22 mouse cellular contexts compared by ENCODE assay signal in genomic region chr8:120687786-120688185, GRCm38 (mm10). TPM values are rescaled to one million over a fixed set of nuclear protein-coding genes. Genes with fewer than 3 reads are reported as not detected.
DNase-seq lines count a peak whose midpoint lies in the region; ATAC-seq and TF ChIP-seq lines count a peak whose summit lies in the region.
"Had no signal": no experiment of that assay in that cellular context is flagged by ENCODE, and none has a peak within 500 bp of the region (broad histone marks: within the 10 kb centered on the region; RNA-seq: fewer than 3 reads in every experiment).

No protein-coding gene starts in this region.

- no peak overlapping the region for H3K4me3 ChIP-seq in gastrocnemius, adult 2 months
- H3K4me3 ChIP-seq: erythroblast, embryonic 14.5 days; midbrain, embryonic 10.5 days; neural tube, embryonic 12.5 days; stomach, embryonic 15.5 days had no signal

- no peak for TF ChIP-seq CTCF in gastrocnemius, adult 2 months (IDR thresholded peaks at IDR 0.05)

- peak; percentile 66 for DNase-seq in gastrocnemius, adult 2 months
- DNase-seq in gastrocnemius, adult 8-10 months (ENCODE audit: low spot score in 2 of 2) = no peak
- peak; percentile 32 for DNase-seq in left cerebral cortex, postnatal 4 days
- no peak for DNase-seq in left cerebral cortex, postnatal 25 days (ENCODE audit: low spot score in 2 of 2)
- peak; percentile 69 to 71 for DNase-seq in heart, adult 9 months (ENCODE audit: low spot score in 2 of 2)
- DNase-seq in kidney, postnatal 10 days = peak; percentile 77
- no peak for DNase-seq in ovary, postnatal 36 days (ENCODE audit: low spot score)
- DNase-seq: adrenal gland, adult 2 months; cerebellum, adult 18-20 months; layer of hippocampus, postnatal 36 days; lung, embryonic 14.5 days; thymus, adult 2 months had no signal

- ATAC-seq in erythroid progenitor cell, adult 5-6 weeks (replicated peaks; ENCODE audit: low FRiP score, poor library complexity, severe bottlenecking) = no peak
- ATAC-seq: forebrain, embryonic 16.5 days had no signal

- intact Hi-C loops in gastrocnemius, adult 2 months (cut with DNase I) = no loop called here
- intact Hi-C loops in left cerebral cortex, postnatal 4 days (cut with DNase I) = no loop called here
- intact Hi-C loops in left cerebral cortex, postnatal 25 days (cut with DNase I) = no loop called here

- peak overlapping the region; percentile 9; the same call in 1 of the 2 replicates for H3K27ac ChIP-seq in gastrocnemius, adult 2 months
- H3K27ac ChIP-seq: midbrain, embryonic 10.5 days; neural tube, embryonic 12.5 days; stomach, embryonic 15.5 days had no signal

RNA-seq across cellular contexts. Expression of gene Emc8, which starts 19.4 kb away (rescaled TPM):
- 10 to 100 TPM; 22.2 to 25.6 TPM for total RNA-seq in gastrocnemius, adult 2 months (2021)
- 10 to 100 TPM; 18.7 to 29.5 (median 25.8) TPM for total RNA-seq in gastrocnemius, adult 8-10 months (2022)
- 10 to 100 TPM; 68.7 to 69.7 TPM for total RNA-seq in left cerebral cortex, postnatal 4 days (2021)
- total RNA-seq in left cerebral cortex, postnatal 25 days (2021) = 10 to 100 TPM; 65.2 to 67.0 TPM
- total RNA-seq in erythroid progenitor cell, adult 5-6 weeks (2015; ENCODE audit: low replicate concordance) = 34.4 and 49.0 TPM in 2 replicates
- 11.4 and 48.0 TPM in 2 replicates for total RNA-seq in erythroid progenitor cell, adult 5-6 weeks (2017; ENCODE audit: low replicate concordance)

RNA-seq across cellular contexts. Expression of gene Cox4i1, which starts 19.8 kb away (rescaled TPM):
- 1,000 to 10,000 TPM; 1,376 to 1,812 TPM for total RNA-seq in gastrocnemius, adult 2 months (2021)
- total RNA-seq in gastrocnemius, adult 8-10 months (2022) = 1,000 to 10,000 TPM; 1,398 to 1,509 (median 1,471) TPM
- 100 to 1,000 TPM; 723 to 731 TPM for total RNA-seq in left cerebral cortex, postnatal 4 days (2021)
- total RNA-seq in left cerebral cortex, postnatal 25 days (2021) = 1,000 to 10,000 TPM; 1,169 to 1,197 TPM
- total RNA-seq in erythroid progenitor cell, adult 5-6 weeks (2015; ENCODE audit: low replicate concordance) = 389 and 392 TPM in 2 replicates
- 156 and 224 TPM in 2 replicates for total RNA-seq in erythroid progenitor cell, adult 5-6 weeks (2017; ENCODE audit: low replicate concordance)

RNA-seq across cellular contexts. Expression of gene Gm27021, which starts 19.9 kb away (rescaled TPM):
- not detected for total RNA-seq in gastrocnemius, adult 2 months (2021)
- total RNA-seq in gastrocnemius, adult 8-10 months (2022) = not detected
- total RNA-seq in left cerebral cortex, postnatal 4 days (2021) = 1 to 10 TPM in 1 of 2 experiments, under 1 TPM in 1; 0.66 to 1.6 TPM
- under 1 TPM in 1 of 2 experiments, not detected in 1; 0.62 TPM for total RNA-seq in left cerebral cortex, postnatal 25 days (2021)
- not detected in 2 replicates for total RNA-seq in erythroid progenitor cell, adult 5-6 weeks (2015; ENCODE audit: low replicate concordance)
- not detected in 2 replicates for total RNA-seq in erythroid progenitor cell, adult 5-6 weeks (2017; ENCODE audit: low replicate concordance)
- total RNA-seq: adrenal gland, adult 2 months; gastrocnemius, postnatal 36 days; hematopoietic stem cell, adult 5-6 weeks; layer of hippocampus, postnatal 36 days; liver, adult 2 months; monocyte, adult 5-6 weeks had no signal

RNA-seq across cellular contexts. Expression of gene 1190005I06Rik, which starts 40.4 kb away (rescaled TPM):
- 1 to 10 TPM in 1 of 2 experiments, under 1 TPM in 1; 0.77 to 1.0 TPM for total RNA-seq in gastrocnemius, adult 2 months (2021)
- 1 to 10 TPM in 2 of 4 experiments, under 1 TPM in 1, not detected in 1; 0.89 to 1.1 (median 1.1) TPM for total RNA-seq in gastrocnemius, adult 8-10 months (2022)
- 10 to 100 TPM in 1 of 2 experiments, 1 to 10 TPM in 1; 6.2 to 10.3 TPM for total RNA-seq in left cerebral cortex, postnatal 4 days (2021)
- total RNA-seq in left cerebral cortex, postnatal 25 days (2021) = 1 to 10 TPM; 8.6 TPM
- not detected in 2 replicates for total RNA-seq in erythroid progenitor cell, adult 5-6 weeks (2015; ENCODE audit: low replicate concordance)
- total RNA-seq in erythroid progenitor cell, adult 5-6 weeks (2017; ENCODE audit: low replicate concordance) = not detected in 2 replicates
- total RNA-seq: hematopoietic stem cell, adult 5-6 weeks; monocyte, adult 5-6 weeks had no signal

RNA-seq across cellular contexts. Expression of gene Irf8, which starts 48.4 kb away (rescaled TPM):
- total RNA-seq in gastrocnemius, adult 2 months (2021) = 10 to 100 TPM in 1 of 2 experiments, 1 to 10 TPM in 1; 4.8 to 11.2 TPM
- total RNA-seq in gastrocnemius, adult 8-10 months (2022) = 10 to 100 TPM in 2 of 4 experiments, 1 to 10 TPM in 2; 8.9 to 12.0 (median 10.7) TPM
- 1 to 10 TPM; 1.8 to 2.5 TPM for total RNA-seq in left cerebral cortex, postnatal 4 days (2021)
- total RNA-seq in left cerebral cortex, postnatal 25 days (2021) = 1 to 10 TPM; 4.9 to 5.8 TPM
- 11.9 and 18.9 TPM in 2 replicates for total RNA-seq in erythroid progenitor cell, adult 5-6 weeks (2015; ENCODE audit: low replicate concordance)
- 11.4 and 20.3 TPM in 2 replicates for total RNA-seq in erythroid progenitor cell, adult 5-6 weeks (2017; ENCODE audit: low replicate concordance)

Comparison
In these comparisons a context has a peak if more than half of its experiments do, and no peak if none do; other contexts are left out.
1. DNase-seq: peak in gastrocnemius, adult 2 months (single experiment), left cerebral cortex, postnatal 4 days (single experiment), heart, adult 9 months (2 of 2) and kidney, postnatal 10 days (single experiment); none in gastrocnemius, adult 8-10 months (0 of 2), left cerebral cortex, postnatal 25 days (0 of 2) and ovary, postnatal 36 days (single experiment).